Mouse (Mus musculus): ENCODE results near the gene Serpinb1b. TPM values are rescaled to one million over a fixed set of nuclear protein-coding genes. Genes with fewer than 3 reads are reported as not detected.

Gene Serpinb1b
- total and polyA plus RNA-seq, 3 experiments = not detected

DNA sequence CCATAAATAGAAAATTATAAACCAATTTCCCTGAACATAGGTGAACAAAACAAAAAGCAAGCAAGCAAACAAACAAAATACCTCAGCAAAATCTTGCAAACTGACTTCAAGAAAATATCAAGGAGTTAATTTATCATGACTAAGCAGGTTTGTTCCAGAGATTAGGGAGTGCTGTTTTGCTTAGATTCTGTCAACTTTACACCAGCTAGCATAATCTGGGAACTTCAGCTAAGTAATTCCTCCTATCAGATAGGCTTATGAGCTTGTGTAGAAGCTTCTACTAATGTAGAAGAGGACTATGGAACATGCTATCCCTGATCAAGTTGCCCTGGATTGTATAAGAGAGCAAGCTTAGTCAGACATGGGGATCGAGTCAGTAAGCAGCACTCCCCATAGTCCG is 31.1 kb upstream of the Serpinb1b start:
- Histone ChIP-seq H3K36me3 (ENCODE audit: control insufficient read depth in 1 of 2, insufficient read depth in 2 of 2, low read length in 2 of 2) (no peaks in the 10 kb centered on the region), H3K79me2 (ENCODE audit: control insufficient read depth, insufficient read depth, low read length, poor library complexity) (no peaks in the 10 kb centered on the region), H3K27me3 (ENCODE audit: control insufficient read depth in 1 of 2, insufficient read depth in 2 of 2, low read length in 2 of 2) (no peaks in the 10 kb centered on the region), H3K4me3 (ENCODE audit: control insufficient read depth in 1 of 2, insufficient read depth in 1 of 2, low read depth in 2 of 2, low read length in 2 of 2) (no peak overlapping the region), H3K27ac (ENCODE audit: control insufficient read depth, low read depth, low read length) (no peak overlapping the region), H3K9me3 (replicated peaks; ENCODE audit: insufficient read depth, low read length) (no peaks in the 10 kb centered on the region), H3K4me1 (ENCODE audit: control insufficient read depth in 1 of 2, insufficient read depth in 2 of 2, low read length in 2 of 2) (no peaks in the 10 kb centered on the region), H3K9ac (ENCODE audit: control insufficient read depth, low read depth, low read length, poor library complexity, severe bottlenecking) (no peak overlapping the region)
- peak; percentile 13 for DNase-seq (ENCODE audit: low read depth, low spot score)
- TF ChIP-seq GATA1 (IDR thresholded peaks at IDR 0.05; ENCODE audit: low read depth, low read length) (no peak), GABPA (IDR thresholded peaks at IDR 0.05; ENCODE audit: low read depth, low read length) (no peak), ELF1 (IDR thresholded peaks at IDR 0.05; ENCODE audit: low read depth, low read length) (no peak), MAFK (IDR thresholded peaks at IDR 0.05; ENCODE audit: borderline replicate concordance, low read depth, low read length) (peak; percentile 18; the same call in 1 of the 2 replicates)

DNA sequence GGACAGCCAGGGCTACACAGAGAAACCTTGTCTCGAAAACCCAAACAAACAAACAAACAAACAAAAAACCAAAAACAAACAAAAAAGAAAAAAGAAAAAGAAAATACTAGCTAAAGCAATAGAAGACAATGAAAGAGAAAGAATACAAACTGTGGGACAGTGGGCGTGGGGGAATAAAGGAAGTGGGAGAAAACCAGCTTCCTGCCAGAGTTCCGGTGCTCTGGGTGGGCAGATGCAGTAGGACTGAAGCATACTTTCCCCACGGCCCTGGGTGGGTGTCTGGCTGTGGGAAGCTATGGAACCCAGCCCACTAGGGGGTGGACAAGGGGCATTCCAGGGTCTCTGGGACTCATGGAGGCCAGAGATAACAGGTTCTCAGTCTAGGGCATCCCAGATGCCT is 30.2 kb upstream of the Serpinb1b start:
- H3K79me2 ChIP-seq (ENCODE audit: control insufficient read depth, insufficient read depth, low read length, poor library complexity) = no peaks in the 10 kb centered on the region
- no peak for DNase-seq (ENCODE audit: low read depth, low spot score)
- H3K27ac ChIP-seq (ENCODE audit: control insufficient read depth, low read depth, low read length) = no peak overlapping the region
- no peaks in the 10 kb centered on the region for H3K27me3 ChIP-seq (ENCODE audit: control insufficient read depth in 1 of 2, insufficient read depth in 2 of 2, low read length in 2 of 2)
- H3K4me3 ChIP-seq (ENCODE audit: control insufficient read depth in 1 of 2, insufficient read depth in 1 of 2, low read depth in 2 of 2, low read length in 2 of 2) = no peak overlapping the region
- H3K9me3 ChIP-seq (replicated peaks; ENCODE audit: insufficient read depth, low read length) = no peaks in the 10 kb centered on the region
- no peak overlapping the region for H3K9ac ChIP-seq (ENCODE audit: control insufficient read depth, low read depth, low read length, poor library complexity, severe bottlenecking)
- TF ChIP-seq SMC3 (IDR thresholded peaks at IDR 0.05; ENCODE audit: low read depth, low read length) (no peak), MAX (IDR thresholded peaks at IDR 0.05; ENCODE audit: low read length) (no peak), CHD1 (IDR thresholded peaks at IDR 0.05; ENCODE audit: low read depth, low read length) (no peak), CTCF (IDR thresholded peaks at IDR 0.05 in 2 of 3, conservative IDR thresholded peaks at IDR 0.05 in 1 of 3; ENCODE audit: control insufficient read depth in 1 of 3, insufficient read depth in 1 of 3, low read depth in 2 of 3, low read length in 3 of 3, poor library complexity in 1 of 3, severe bottlenecking in 1 of 3) (no peak), UBTF (IDR thresholded peaks at IDR 0.05; ENCODE audit: borderline replicate concordance, insufficient read depth, low read depth, low read length) (no peak), BHLHE40 (IDR thresholded peaks at IDR 0.05; ENCODE audit: borderline replicate concordance, low read depth, low read length) (no peak)
- H3K4me1 ChIP-seq (ENCODE audit: control insufficient read depth in 1 of 2, insufficient read depth in 2 of 2, low read length in 2 of 2) = no peaks in the 10 kb centered on the region
- no peaks in the 10 kb centered on the region for H3K36me3 ChIP-seq (ENCODE audit: control insufficient read depth in 1 of 2, insufficient read depth in 2 of 2, low read length in 2 of 2)

DNA sequence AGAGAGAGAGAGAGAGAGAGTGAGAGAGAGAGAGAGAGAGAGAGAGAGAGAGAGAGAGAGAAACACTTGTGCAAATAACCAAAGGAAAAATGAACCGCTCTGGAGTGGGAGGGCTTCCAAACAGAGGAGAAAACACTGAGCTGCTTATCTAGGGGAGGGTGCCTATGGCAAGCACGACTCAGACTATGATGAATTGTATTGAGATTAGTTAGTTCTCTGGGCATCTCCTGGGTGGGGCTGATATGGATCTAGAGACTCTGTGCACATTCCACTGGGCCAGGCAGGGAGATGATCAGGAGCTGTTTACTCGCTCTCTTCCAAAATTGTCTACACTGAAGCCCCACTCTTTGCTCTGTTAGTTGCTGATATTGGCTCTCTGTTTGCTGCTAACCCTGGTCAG is 26.7 kb upstream of the Serpinb1b start:
- TF ChIP-seq MAX (IDR thresholded peaks at IDR 0.05; ENCODE audit: low read length) = no peak
- no peak for TF ChIP-seq TBP (IDR thresholded peaks at IDR 0.05; ENCODE audit: low read depth, low read length)
- TF ChIP-seq MEF2A (IDR thresholded peaks at IDR 0.05; ENCODE audit: extremely low read depth, insufficient replicate concordance, low read depth, low read length, poor library complexity, severe bottlenecking) = no peak
- no peak for TF ChIP-seq BHLHE40 (IDR thresholded peaks at IDR 0.05; ENCODE audit: borderline replicate concordance, low read depth, low read length)
- no peak for TF ChIP-seq POLR2AphosphoS2 (IDR thresholded peaks at IDR 0.05; ENCODE audit: low read length)
- no peak for TF ChIP-seq JUND (IDR thresholded peaks at IDR 0.05; ENCODE audit: low read depth, low read length)
- TF ChIP-seq USF1 (IDR thresholded peaks at IDR 0.05; ENCODE audit: low read depth, low read length) = no peak
- TF ChIP-seq CHD2 (IDR thresholded peaks at IDR 0.05; ENCODE audit: low read length) = no peak
- TF ChIP-seq MYC (IDR thresholded peaks at IDR 0.05; ENCODE audit: low read depth, low read length) = no peak
- TF ChIP-seq ZKSCAN1 (IDR thresholded peaks at IDR 0.05; ENCODE audit: low read depth, low read length) = no peak
- TF ChIP-seq GATA1 (IDR thresholded peaks at IDR 0.05; ENCODE audit: low read depth, low read length) = no peak
- no peak for TF ChIP-seq ZNF384 (IDR thresholded peaks at IDR 0.05; ENCODE audit: low read depth, low read length)
- no peak for TF ChIP-seq GABPA (IDR thresholded peaks at IDR 0.05; ENCODE audit: low read depth, low read length)
- H3K36me3 ChIP-seq (ENCODE audit: control insufficient read depth in 1 of 2, insufficient read depth in 2 of 2, low read length in 2 of 2) = no peaks in the 10 kb centered on the region
- DNase-seq (ENCODE audit: low read depth, low spot score) = no peak

More for the DNA sequence above, 26.7 kb upstream of the Serpinb1b start:
- no peak overlapping the region for H3K4me3 ChIP-seq (ENCODE audit: control insufficient read depth in 1 of 2, insufficient read depth in 1 of 2, low read depth in 2 of 2, low read length in 2 of 2)
- no peaks in the 10 kb centered on the region for H3K79me2 ChIP-seq (ENCODE audit: control insufficient read depth, insufficient read depth, low read length, poor library complexity)
- no peak overlapping the region for H3K27ac ChIP-seq (ENCODE audit: control insufficient read depth, low read depth, low read length)
- H3K4me1 ChIP-seq (ENCODE audit: control insufficient read depth in 1 of 2, insufficient read depth in 2 of 2, low read length in 2 of 2) = no peaks in the 10 kb centered on the region
- H3K27me3 ChIP-seq (ENCODE audit: control insufficient read depth in 1 of 2, insufficient read depth in 2 of 2, low read length in 2 of 2) = no peaks in the 10 kb centered on the region
- H3K9ac ChIP-seq (ENCODE audit: control insufficient read depth, low read depth, low read length, poor library complexity, severe bottlenecking) = no peak overlapping the region
- no peaks in the 10 kb centered on the region for H3K9me3 ChIP-seq (replicated peaks; ENCODE audit: insufficient read depth, low read length)

Measured in MEL (cell line).